Mouse (Mus musculus): ENCODE measurements around the gene Poc1a. TPM values are rescaled to one million over a fixed set of nuclear protein-coding genes. Genes with fewer than 3 reads are reported as not detected.

Gene Poc1a
- polyA plus RNA-seq, 1 experiment from 2014 or later = 23.8 TPM

DNA sequence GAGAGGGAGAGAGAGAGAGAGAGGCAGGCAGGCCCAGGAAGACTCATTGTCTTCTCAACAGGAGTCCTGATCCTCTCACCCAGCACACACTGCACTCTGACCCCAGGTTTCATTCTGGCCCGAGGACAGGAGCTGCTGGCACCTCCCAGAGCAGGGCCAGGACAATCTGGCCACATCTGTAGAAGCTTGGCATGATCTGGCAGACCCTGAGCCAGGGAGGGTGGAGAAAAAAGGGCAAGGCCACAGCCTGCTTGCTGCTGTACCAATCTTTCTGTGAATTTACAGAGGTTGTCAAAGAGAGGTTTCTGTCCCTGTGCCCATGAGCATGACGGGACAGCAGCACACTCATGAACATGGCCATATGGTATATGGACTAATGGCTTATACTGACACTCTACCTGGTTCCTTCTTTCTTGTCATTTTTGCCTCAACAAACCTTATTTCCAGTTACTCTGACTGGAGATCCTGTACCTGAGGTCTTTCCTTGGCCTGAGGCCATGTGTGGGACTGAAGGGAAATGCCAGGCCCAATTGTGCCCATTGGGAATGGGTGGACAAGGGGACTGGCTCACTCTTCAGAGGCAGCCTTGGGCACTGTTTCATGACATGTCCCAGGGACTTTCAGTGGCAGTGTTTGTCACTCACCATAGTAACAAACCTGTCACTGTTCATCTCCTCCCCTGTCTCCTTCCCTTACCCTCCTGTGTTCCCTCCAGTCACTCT, 13.8 kb upstream of the Poc1a start:
- no peak for ATAC-seq (ENCODE audit: low FRiP score, low read depth)
- 65% methylated on average over 2 of the region's 2 CpGs for WGBS
- H3K4me1 ChIP-seq = no peaks in the 10 kb centered on the region
- H3K27me3 ChIP-seq = no peaks in the 10 kb centered on the region
- H3K4me3 ChIP-seq = no peak overlapping the region
- no peak overlapping the region for H3K4me2 ChIP-seq (replicated peaks)
- no peak overlapping the region for H3K9ac ChIP-seq
- H3K27ac ChIP-seq = no peak overlapping the region
- H3K9me3 ChIP-seq = no peaks in the 10 kb centered on the region
- H3K36me3 ChIP-seq = no peaks in the 10 kb centered on the region

DNA sequence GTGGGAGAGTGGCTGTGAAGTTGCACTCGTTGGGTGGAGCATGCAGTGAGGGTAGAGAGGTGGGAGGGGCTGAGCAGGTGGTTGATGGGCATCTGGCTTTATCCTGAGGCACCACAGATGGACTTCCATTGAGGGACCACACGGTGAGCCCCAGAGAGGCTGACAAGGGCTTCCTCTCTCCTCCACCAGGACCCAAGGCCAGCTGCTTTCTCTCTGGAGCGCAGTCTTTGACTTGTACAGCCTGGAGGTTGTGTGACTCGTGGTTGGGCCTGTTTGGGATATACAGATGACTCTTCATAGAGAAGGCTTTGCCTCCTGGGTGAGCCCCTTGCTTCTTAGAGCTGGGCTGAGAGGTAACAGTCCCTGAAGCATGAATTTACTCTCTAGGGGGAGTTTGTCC, 12.4 kb upstream of the Poc1a start:
- Histone ChIP-seq H3K27me3 (no peaks in the 10 kb centered on the region), H3K4me1 (no peaks in the 10 kb centered on the region), H3K9ac (no peak overlapping the region), H3K27ac (no peak overlapping the region), H3K4me3 (no peak overlapping the region), H3K4me2 (replicated peaks) (no peak overlapping the region), H3K9me3 (no peaks in the 10 kb centered on the region), H3K36me3 (no peaks in the 10 kb centered on the region)
- ATAC-seq (ENCODE audit: low FRiP score, low read depth) = no peak
- 49% methylated on average over 4 of the region's 4 CpGs for WGBS

DNA sequence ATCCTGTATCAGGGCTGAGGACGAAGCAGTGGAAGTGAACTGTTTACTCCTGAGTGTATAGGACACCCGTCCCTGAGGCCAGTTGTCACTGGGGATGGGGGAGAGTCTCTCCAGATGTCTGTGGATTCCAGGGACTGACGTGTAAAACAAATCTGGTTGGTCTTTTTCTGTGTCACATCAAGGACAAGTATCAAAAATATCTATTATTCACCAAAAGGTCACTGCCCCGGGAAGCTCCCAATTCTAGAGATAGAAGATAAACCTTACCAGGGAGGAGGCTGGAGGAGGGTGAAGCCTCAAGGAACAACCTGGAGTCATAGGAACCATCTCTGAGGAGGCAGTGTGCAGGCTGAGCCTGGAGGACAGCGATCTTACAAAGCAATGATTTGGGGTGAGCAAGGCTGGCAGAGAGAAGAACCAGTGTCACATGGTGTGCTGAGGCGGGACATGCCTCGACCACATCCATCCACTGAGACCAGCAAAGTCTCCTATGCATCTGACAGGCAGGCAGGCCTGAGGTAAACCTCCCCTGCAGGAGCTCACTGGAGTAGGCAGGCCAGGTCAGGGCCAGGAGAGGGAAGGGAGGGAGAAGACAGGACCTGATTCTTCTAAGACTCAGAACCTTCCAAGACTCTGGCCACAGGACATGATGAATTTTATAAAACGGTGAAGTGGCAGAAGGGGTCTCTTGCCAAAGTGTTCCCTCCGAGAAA, 11.6 kb upstream of the Poc1a start:
- WGBS = 67% methylated on average over 9 of the region's 9 CpGs

DNA sequence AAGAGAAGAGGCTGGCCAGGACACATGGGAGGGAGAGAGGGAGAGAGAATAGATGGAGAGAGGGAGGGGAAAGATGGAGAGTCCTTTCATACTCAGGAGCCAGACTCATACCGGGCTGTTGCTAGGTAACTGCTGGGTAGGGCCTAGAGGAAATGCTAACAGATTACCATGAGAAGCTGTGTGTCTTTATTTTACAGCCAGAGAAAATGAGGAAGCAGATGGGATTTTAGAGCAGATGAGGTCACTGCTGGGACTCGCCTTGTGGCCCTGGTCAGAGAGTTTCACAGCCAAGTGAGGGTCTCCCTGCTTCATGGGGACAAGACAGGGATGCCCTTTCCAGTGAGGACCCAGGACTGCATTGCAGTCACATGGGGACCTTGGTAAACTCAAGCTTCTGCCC, 11.0 kb upstream of the Poc1a start:
- Histone ChIP-seq H3K4me2 (replicated peaks) (no peak overlapping the region), H3K36me3 (no peaks in the 10 kb centered on the region), H3K4me3 (no peak overlapping the region), H3K9me3 (no peaks in the 10 kb centered on the region), H3K9ac (peak overlapping the region; percentile 19; the same call in 1 of the 2 replicates), H3K27ac (no peak overlapping the region), H3K4me1 (no peaks in the 10 kb centered on the region), H3K27me3 (no peaks in the 10 kb centered on the region)
- 44% methylated on average over 2 of the region's 2 CpGs for WGBS
- ATAC-seq (ENCODE audit: low FRiP score, low read depth) = no peak

More for the DNA sequence above, 11.6 kb upstream of the Poc1a start:
- Histone ChIP-seq H3K4me3 (no peak overlapping the region), H3K4me2 (replicated peaks) (no peak overlapping the region), H3K9me3 (no peaks in the 10 kb centered on the region), H3K27me3 (no peaks in the 10 kb centered on the region), H3K9ac (peak overlapping the region; percentile 8; the same call in 1 of the 2 replicates), H3K27ac (no peak overlapping the region), H3K36me3 (no peaks in the 10 kb centered on the region), H3K4me1 (no peaks in the 10 kb centered on the region)
- ATAC-seq (ENCODE audit: low FRiP score, low read depth) = no peak

DNA sequence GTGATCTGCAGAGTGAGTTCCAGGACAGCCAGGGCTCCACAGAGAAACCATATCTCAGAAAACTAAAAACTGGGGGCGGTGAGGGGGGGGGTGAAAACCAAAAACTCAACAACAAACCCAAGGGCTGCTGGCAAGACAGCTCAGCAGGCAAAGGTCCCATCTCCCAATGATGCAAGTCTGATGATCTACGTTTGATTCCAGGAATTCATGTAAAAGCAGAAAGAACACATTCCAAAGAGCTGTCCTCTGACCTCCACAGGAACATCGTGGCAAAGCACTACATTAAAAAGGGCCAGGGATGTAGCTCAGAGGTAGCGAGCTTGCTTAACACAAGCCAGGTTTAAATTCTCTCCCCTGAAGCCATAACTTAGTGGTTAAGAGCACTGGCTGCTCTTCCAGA, 10.2 kb upstream of the Poc1a start:
- no peaks in the 10 kb centered on the region for H3K4me1 ChIP-seq

DNA sequence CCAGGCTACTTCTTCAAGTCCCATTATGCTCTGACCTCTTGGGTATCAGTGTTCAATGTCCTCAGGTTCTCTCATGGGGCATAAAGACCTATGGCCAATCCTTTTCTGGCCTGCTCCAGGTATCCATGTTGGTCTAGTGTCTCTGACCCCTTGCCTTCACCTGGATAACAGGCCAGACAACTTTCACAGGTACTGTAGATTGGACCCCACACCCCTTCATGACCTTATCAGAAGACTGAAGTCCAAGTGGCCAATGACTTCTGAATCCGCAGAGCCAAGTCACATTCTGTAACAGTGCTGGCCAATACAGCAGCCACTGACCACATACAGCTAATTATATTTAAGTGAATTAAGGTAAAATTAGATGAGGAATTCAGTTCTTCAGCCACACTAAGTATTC, 8.6 kb upstream of the Poc1a start:
- H3K9ac ChIP-seq = no peak overlapping the region
- no peak for ATAC-seq (ENCODE audit: low FRiP score, low read depth)
- WGBS = 92% methylated on average over 1 of the region's 1 CpGs
- H3K4me1 ChIP-seq = no peaks in the 10 kb centered on the region
- no peak overlapping the region for H3K27ac ChIP-seq
- H3K9me3 ChIP-seq = no peaks in the 10 kb centered on the region
- H3K36me3 ChIP-seq = no peaks in the 10 kb centered on the region
- no peak overlapping the region for H3K4me2 ChIP-seq (replicated peaks)
- H3K4me3 ChIP-seq = no peak overlapping the region
- H3K27me3 ChIP-seq = no peaks in the 10 kb centered on the region

More for the DNA sequence above, 10.2 kb upstream of the Poc1a start:
- no peaks in the 10 kb centered on the region for H3K27me3 ChIP-seq
- H3K9me3 ChIP-seq = no peaks in the 10 kb centered on the region
- no peak for ATAC-seq (ENCODE audit: low FRiP score, low read depth)
- no peak overlapping the region for H3K4me2 ChIP-seq (replicated peaks)
- no peak overlapping the region for H3K4me3 ChIP-seq
- H3K9ac ChIP-seq = no peak overlapping the region
- H3K27ac ChIP-seq = no peak overlapping the region
- H3K36me3 ChIP-seq = no peaks in the 10 kb centered on the region
- WGBS = 61% methylated on average over 4 of the region's 4 CpGs

DNA sequence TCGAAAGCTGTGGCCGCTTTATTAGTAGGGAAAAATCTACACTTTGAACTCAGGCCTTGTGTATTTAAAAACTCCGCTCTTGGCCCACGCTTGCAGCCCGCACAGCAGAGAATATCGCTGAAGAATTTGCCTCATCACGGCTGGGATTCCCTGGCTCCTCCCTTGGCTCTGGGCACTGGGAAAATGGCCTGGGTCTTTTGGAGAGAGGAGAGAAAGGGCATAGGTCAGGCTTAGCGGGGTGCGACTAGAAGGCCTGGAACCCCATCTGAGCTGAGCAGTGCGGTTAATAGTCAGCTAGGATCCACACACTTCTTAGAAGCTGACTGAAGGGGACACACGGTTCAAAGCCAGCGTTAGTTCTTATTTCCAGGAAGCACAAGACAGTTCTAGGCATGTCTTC, 7.6 kb upstream of the Poc1a start:
- H3K4me1 ChIP-seq = no peaks in the 10 kb centered on the region
- no peak overlapping the region for H3K9ac ChIP-seq
- H3K36me3 ChIP-seq = no peaks in the 10 kb centered on the region
- no peak overlapping the region for H3K27ac ChIP-seq
- ATAC-seq (ENCODE audit: low FRiP score, low read depth) = no peak
- no peak overlapping the region for H3K4me3 ChIP-seq
- H3K27me3 ChIP-seq = no peaks in the 10 kb centered on the region
- 90% methylated on average over 12 of the region's 12 CpGs for WGBS
- no peak overlapping the region for H3K4me2 ChIP-seq (replicated peaks)
- H3K9me3 ChIP-seq = no peaks in the 10 kb centered on the region

DNA sequence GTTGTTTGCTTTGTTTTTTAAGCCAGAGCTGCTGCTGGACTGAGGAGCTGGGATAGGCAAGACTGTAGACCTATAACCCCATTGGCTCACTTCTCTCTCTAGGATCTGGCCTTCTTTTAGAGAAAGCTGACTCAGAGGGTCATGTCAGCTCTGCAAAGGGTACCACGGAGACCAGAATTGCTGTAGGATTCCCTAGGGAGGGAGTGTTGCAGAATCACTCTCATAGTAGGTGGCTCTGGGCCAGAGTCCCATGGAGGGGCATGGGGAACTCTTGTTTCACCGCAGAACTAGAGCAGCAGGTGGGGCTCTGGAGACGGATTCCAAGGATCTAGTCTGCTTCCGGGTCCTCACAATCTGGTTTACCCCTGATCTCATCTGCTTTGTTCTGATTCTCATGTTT, 7.1 kb upstream of the Poc1a start:
- no peak overlapping the region for H3K4me2 ChIP-seq (replicated peaks)
- no peak overlapping the region for H3K9ac ChIP-seq
- WGBS = 66% methylated on average over 4 of the region's 4 CpGs
- H3K9me3 ChIP-seq = no peaks in the 10 kb centered on the region
- no peaks in the 10 kb centered on the region for H3K4me1 ChIP-seq
- no peaks in the 10 kb centered on the region for H3K36me3 ChIP-seq
- H3K4me3 ChIP-seq = no peak overlapping the region
- H3K27ac ChIP-seq = no peak overlapping the region
- no peaks in the 10 kb centered on the region for H3K27me3 ChIP-seq
- no peak for ATAC-seq (ENCODE audit: low FRiP score, low read depth)

DNA sequence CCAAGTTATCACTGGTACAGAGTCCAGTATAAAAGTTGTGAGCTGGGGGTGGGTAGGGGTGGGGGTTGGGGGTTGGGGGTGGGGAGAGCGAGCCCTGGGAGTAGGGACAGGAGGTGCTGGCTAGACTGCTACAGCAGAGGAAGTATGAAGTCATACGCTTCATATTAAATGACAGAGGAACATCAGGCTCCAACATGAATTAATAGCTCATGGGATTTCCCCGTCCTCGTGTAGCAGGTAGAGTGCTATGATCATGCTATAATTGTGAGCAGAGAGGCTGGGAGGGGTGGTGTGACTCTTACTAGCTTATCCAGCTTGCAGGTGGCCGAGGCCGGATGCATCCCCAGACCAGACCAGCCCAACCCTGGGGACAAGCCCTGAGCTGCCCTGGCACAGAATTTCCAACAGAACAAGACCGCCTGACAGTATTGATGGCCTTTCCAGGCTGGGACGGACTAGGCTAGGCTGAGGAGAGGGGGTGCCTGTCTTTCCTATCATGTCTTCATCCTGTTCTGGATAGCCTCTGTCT, 6.1 kb upstream of the Poc1a start:
- ATAC-seq (ENCODE audit: low FRiP score, low read depth) = no peak

DNA sequence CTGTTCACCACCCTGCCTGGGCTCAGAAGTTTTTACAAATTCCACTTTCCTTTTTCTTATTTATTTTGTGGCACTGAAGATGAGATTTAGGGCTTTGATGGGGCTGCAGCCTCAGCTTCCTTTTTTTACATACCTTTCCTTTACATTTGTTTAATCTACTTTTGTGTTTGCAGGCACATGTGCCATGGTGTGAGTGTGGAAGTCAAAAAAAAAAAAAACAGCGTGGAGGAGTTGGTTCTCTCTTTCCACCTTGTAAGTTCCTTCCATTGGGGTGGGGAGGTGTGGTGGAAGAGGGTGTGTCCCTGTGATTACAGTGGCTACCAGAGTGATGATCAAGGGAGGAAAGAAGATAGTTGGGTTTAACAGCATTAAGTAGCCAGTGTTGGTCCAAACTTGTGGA, 5.1 kb upstream of the Poc1a start:
- H3K36me3 ChIP-seq = no peaks in the 10 kb centered on the region
- WGBS = 56% methylated on average over 1 of the region's 1 CpGs
- no peak overlapping the region for H3K9ac ChIP-seq
- no peak overlapping the region for H3K27ac ChIP-seq
- peaks cover 5% of the 10 kb centered on the region for H3K4me1 ChIP-seq
- no peaks in the 10 kb centered on the region for H3K27me3 ChIP-seq
- H3K9me3 ChIP-seq = no peaks in the 10 kb centered on the region
- H3K4me2 ChIP-seq (replicated peaks) = no peak overlapping the region
- no peak for ATAC-seq (ENCODE audit: low FRiP score, low read depth)
- H3K4me3 ChIP-seq = no peak overlapping the region

More for the DNA sequence above, 6.1 kb upstream of the Poc1a start:
- Histone ChIP-seq H3K4me1 (no peaks in the 10 kb centered on the region), H3K27me3 (no peaks in the 10 kb centered on the region), H3K36me3 (no peaks in the 10 kb centered on the region), H3K9me3 (no peaks in the 10 kb centered on the region), H3K27ac (no peak overlapping the region), H3K4me2 (replicated peaks) (no peak overlapping the region), H3K4me3 (no peak overlapping the region), H3K9ac (no peak overlapping the region)
- WGBS = 77% methylated on average over 8 of the region's 8 CpGs

DNA sequence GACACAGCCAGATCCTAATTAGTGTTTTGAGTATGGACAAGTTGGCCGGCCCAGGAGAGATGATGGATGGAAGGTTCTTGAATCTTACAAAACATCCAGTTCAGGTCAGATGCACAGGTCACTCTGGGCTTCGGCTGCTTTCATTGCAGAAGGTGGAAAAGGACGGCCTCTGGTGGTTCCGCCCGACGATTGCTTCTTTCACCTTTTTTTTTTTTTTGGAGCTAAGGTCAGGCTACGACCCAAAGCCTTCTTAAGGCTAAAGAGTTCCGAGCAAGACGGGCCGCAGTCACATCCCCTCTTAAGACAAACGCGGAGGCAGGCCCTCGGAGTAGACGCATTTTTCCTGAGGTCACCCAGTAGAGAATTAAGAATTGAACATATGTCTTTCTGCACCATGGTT, 475 bp upstream of the Poc1a start:
- Histone ChIP-seq H3K27ac (peak overlapping the region; percentile 48), H3K4me1 (peaks cover 14% of the 10 kb centered on the region), H3K9ac (peak overlapping the region; percentile 74), H3K4me3 (peak overlapping the region; percentile 72), H3K4me2 (replicated peaks) (peak overlapping the region; percentile 92), H3K9me3 (no peaks in the 10 kb centered on the region), H3K27me3 (no peaks in the 10 kb centered on the region), H3K36me3 (peaks cover 13% of the 10 kb centered on the region)
- peak; percentile 6; the same call in 1 of the 2 replicates for ATAC-seq (ENCODE audit: low FRiP score, low read depth)
- under 1% methylated on average over 14 of the region's 14 CpGs for WGBS

DNA sequence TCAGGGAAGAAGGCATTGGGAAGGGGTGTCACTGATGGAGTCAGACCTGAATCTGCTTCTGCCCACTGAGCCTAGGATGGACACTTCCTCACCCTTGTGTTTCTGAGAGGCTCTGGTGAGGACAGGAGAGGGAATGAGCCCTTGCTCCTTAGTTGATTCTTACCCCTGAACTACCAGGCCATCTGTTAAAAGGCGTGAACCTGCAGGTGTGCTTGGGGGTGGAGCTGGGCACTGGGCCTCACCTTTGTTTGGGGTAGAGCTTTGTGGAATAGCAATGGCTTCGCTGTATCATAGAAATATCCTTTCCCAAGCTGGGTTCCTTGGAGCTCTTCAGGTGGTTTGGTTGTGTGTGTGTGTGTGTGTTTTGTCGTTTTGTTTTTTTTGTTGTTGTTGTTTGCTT, 1.2 kb downstream of the Poc1a start:
- Histone ChIP-seq H3K27ac (no peak overlapping the region), H3K27me3 (no peaks in the 10 kb centered on the region), H3K4me3 (peak overlapping the region; percentile 72), H3K4me1 (peaks cover 14% of the 10 kb centered on the region), H3K36me3 (peaks cover 24% of the 10 kb centered on the region), H3K9ac (peak overlapping the region; percentile 74), H3K9me3 (no peaks in the 10 kb centered on the region), H3K4me2 (replicated peaks) (peak overlapping the region; percentile 92)
- ATAC-seq (ENCODE audit: low FRiP score, low read depth) = no peak
- 62% methylated on average over 3 of the region's 3 CpGs for WGBS

Data from limb, embryonic 13.5 days (tissue).